Mouse (Mus musculus) erythroblast, adult 5-6 weeks (primary cell): ENCODE data around the gene Grm6. TPM values are rescaled to one million over a fixed set of nuclear protein-coding genes. Genes with fewer than 3 reads are reported as not detected.

Source experiments
- ATAC-seq: replicated peaks from 2 replicates; pipeline ENCODE4 v1.8.0; 2016; ENCODE audit warnings: moderate number of reproducible peaks, mild to moderate bottlenecking, moderate TSS enrichment, inconsistent platforms; ENCODE audit not compliant: poor library complexity, low FRiP score, severe bottlenecking
- total RNA-seq, 2 experiments: library from RNA; stranded (forward) in 1 of 2; stranded (reverse) in 1 of 2; fragments of 150-400 nt in 1 of 2; fragments of 200-764, 138-1000 nt in 1 of 2; gene quantifications; 2 replicates each; pipeline versions ENCODE4 v1.2.3 to v1.2.4; 2015 to 2017; ENCODE audit warnings: low replicate concordance in 2 of 2

Gene Grm6
- total RNA-seq, 2 experiments from 2014 or later: 2.3 TPM; not detected in 1

GRCm38 (mm10) chr11:50908136-50908535 lies 57.7 kb downstream of the Grm6 start:
- ATAC-seq: no peak

DNA sequence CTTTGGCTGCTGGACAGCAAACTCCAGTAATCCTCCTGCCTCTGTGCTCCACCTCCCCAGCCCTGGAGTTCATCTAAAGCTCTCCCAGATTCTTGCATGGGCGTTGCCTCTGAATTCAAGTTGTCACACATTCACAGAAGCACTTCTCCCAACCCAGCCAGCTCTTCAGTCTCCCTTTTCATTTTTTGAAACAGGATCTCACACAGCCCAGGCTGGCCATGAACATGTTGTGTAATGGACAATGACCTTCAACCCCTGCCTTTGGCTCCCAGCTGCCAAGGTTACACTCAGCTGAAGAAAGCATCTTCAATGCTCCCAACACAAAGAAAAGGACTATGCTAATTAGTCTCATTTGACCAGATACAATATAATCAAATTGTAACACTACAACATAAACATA lies 62.8 kb downstream of the Grm6 start:
- ATAC-seq: no peak

DNA sequence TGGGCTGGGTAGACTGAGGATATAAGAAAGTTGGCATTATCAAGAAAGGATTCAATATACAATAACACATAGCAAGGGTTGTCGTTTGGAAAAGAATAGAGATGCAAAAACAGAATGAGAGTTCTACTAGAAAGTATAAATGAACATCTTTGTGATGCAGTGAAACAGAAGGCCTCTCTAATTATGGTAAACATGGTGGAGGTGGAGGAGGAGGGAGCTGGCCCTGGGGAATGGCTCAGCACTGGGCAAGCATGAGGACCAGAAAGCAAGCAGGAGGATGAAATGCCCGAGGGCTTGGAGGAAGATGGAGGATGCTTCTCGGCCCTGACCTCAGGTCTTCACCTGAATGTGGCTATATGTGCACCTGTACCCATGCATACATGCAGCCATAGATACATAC lies 64.0 kb downstream of the Grm6 start:
- ATAC-seq: no peak

Other genes starting within 250 kb of the Grm6 start
- not detected in 2 replicates for gene Adamts2, start 248.6 kb upstream of the Grm6 start, total RNA-seq (2015; ENCODE audit: low replicate concordance)
- 0.09 and 0.28 TPM in 2 replicates for gene Adamts2, start 248.6 kb upstream of the Grm6 start, total RNA-seq (2017; ENCODE audit: low replicate concordance)
- not detected in 2 replicates for gene Zfp354c, start 23.0 kb upstream of the Grm6 start, total RNA-seq (2015; ENCODE audit: low replicate concordance)
- gene Zfp354c, start 23.0 kb upstream of the Grm6 start, total RNA-seq (2017; ENCODE audit: low replicate concordance): 0.84 TPM in 1 of 2 replicates, not detected in the other
- not detected in 2 replicates for gene Zfp879, start 9.1 kb upstream of the Grm6 start, total RNA-seq (2015; ENCODE audit: low replicate concordance)
- gene Zfp879, start 9.1 kb upstream of the Grm6 start, total RNA-seq (2017; ENCODE audit: low replicate concordance): not detected in 2 replicates
- not detected in 2 replicates for gene Zfp454, start 37.0 kb downstream of the Grm6 start, total RNA-seq (2015; ENCODE audit: low replicate concordance)
- not detected in 2 replicates for gene Zfp454, start 37.0 kb downstream of the Grm6 start, total RNA-seq (2017; ENCODE audit: low replicate concordance)
- 0.63 TPM in 1 of 2 replicates, not detected in the other for gene Zfp2, start 65.5 kb downstream of the Grm6 start, total RNA-seq (2015; ENCODE audit: low replicate concordance)
- 0.56 TPM in 1 of 2 replicates, not detected in the other for gene Zfp2, start 65.5 kb downstream of the Grm6 start, total RNA-seq (2017; ENCODE audit: low replicate concordance)
- gene Zfp354b, start 80.9 kb downstream of the Grm6 start, total RNA-seq (2015; ENCODE audit: low replicate concordance): not detected in 2 replicates
- gene Zfp354b, start 80.9 kb downstream of the Grm6 start, total RNA-seq (2017; ENCODE audit: low replicate concordance): not detected in 2 replicates
- gene 4933414I15Rik, start 93.1 kb downstream of the Grm6 start, total RNA-seq (2015; ENCODE audit: low replicate concordance): not detected in 2 replicates
- gene 4933414I15Rik, start 93.1 kb downstream of the Grm6 start, total RNA-seq (2017; ENCODE audit: low replicate concordance): not detected in 2 replicates
- not detected in 2 replicates for gene Prop1, start 103.1 kb downstream of the Grm6 start, total RNA-seq (2015; ENCODE audit: low replicate concordance)
- gene Prop1, start 103.1 kb downstream of the Grm6 start, total RNA-seq (2017; ENCODE audit: low replicate concordance): not detected in 2 replicates
- gene Olfr1378, start 115.8 kb downstream of the Grm6 start, total RNA-seq (2015; ENCODE audit: low replicate concordance): not detected in 2 replicates
- not detected in 2 replicates for gene Olfr1378, start 115.8 kb downstream of the Grm6 start, total RNA-seq (2017; ENCODE audit: low replicate concordance)
- not detected in 2 replicates for gene Olfr1377, start 131.3 kb downstream of the Grm6 start, total RNA-seq (2015; ENCODE audit: low replicate concordance)
- not detected in 2 replicates for gene Olfr1377, start 131.3 kb downstream of the Grm6 start, total RNA-seq (2017; ENCODE audit: low replicate concordance)
- not detected in 2 replicates for gene Olfr51, start 152.9 kb downstream of the Grm6 start, total RNA-seq (2015; ENCODE audit: low replicate concordance)
- not detected in 2 replicates for gene Olfr51, start 152.9 kb downstream of the Grm6 start, total RNA-seq (2017; ENCODE audit: low replicate concordance)
- gene Olfr54, start 163.6 kb downstream of the Grm6 start, total RNA-seq (2015; ENCODE audit: low replicate concordance): not detected in 2 replicates
- gene Olfr54, start 163.6 kb downstream of the Grm6 start, total RNA-seq (2017; ENCODE audit: low replicate concordance): not detected in 2 replicates
- not detected in 2 replicates for gene Olfr1375, start 197.4 kb downstream of the Grm6 start, total RNA-seq (2015; ENCODE audit: low replicate concordance)
- not detected in 2 replicates for gene Olfr1375, start 197.4 kb downstream of the Grm6 start, total RNA-seq (2017; ENCODE audit: low replicate concordance)
- 0.21 TPM in 1 of 2 replicates, not detected in the other for gene Zfp354a, start 208.6 kb downstream of the Grm6 start, total RNA-seq (2015; ENCODE audit: low replicate concordance)
- gene Zfp354a, start 208.6 kb downstream of the Grm6 start, total RNA-seq (2017; ENCODE audit: low replicate concordance): not detected in 2 replicates